Mouse (Mus musculus) CD4-positive, CD25-positive, alpha-beta regulatory T cell, adult 2 months (primary cell): ENCODE data around the gene Defa2.
"Not testable (repeated sequence)": the region's sequence is repeated elsewhere in the genome, so short reads cannot be mapped to it uniquely, and the experiment has no call there.

ENCODE experiments used
- DNase-seq: peaks from one replicate; pipeline ENCODE4 v3.0.0-alpha.2; 2012; ENCODE audit warnings: low read depth, low spot score

Defa2 gene

GRCm38 (mm10) chr8:21378215-21378614 lies at the start of gene Defa2:
Defa2 (plus strand) TSS chr8:21378515.
- not testable (repeated sequence) for DNase-seq

- DNase-seq = not testable (repeated sequence)
Measured at GRCm38 (mm10) chr8:21391511-21391910, 13.2 kb downstream of the Defa2 start, which contains the start of gene Defa33. Defa33 (plus strand) TSS chr8:21391811.

DNA sequence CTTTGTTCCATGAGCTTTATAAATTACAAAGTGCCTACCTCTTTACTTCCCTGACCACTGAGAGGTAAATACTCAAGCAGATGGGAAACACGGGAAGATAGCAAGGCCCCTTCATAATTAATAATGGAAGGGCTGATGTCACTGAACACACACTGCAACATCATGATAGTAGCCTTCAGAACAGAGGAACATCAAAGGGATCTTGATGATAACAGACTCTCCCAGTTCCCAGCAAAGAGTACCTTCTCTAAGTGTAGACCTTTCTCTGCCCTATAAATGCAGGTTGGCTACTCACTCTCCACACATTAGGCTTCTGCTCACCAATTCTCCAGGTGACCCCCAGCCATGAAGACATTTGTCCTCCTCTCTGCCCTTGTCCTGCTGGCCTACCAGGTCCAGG lies 48.8 kb downstream of the Defa2 start, which contains the start of gene Defa36:
Gene Defa36, plus strand, starts transcription at position 301 of the 400 bp plus-strand sequence.
- not testable (repeated sequence) for DNase-seq
